Mouse (Mus musculus) testis, adult 2 months (tissue): ENCODE measurements at regions not wholly inside any gene's neighbourhood (a gene's known extent, or its start where the extent isn't known, plus 50 kb on each side); places are given as distances from the start of the nearest gene placed in this dataset.

ENCODE experiments used
- CTCF ChIP-seq: fragments of 200-500 bp; IDR thresholded peaks from 2 replicates; pipeline ENCODE4 v1.5.1; 2012; ENCODE audit warnings: low read depth, mild to moderate bottlenecking, inconsistent platforms, low read length, moderate library complexity; ENCODE audit not compliant: control insufficient read depth, insufficient read depth, insufficient replicate concordance
- POLR2A ChIP-seq: fragments of 200-500 bp; IDR thresholded peaks from 2 replicates; pipeline ENCODE4 v1.6.1; 2012; ENCODE audit warnings: low read depth, mild to moderate bottlenecking, inconsistent platforms, low read length, moderate library complexity; ENCODE audit not compliant: control insufficient read depth

- no peak for TF ChIP-seq CTCF
- no peak for TF ChIP-seq POLR2A
Measured at GRCm38 (mm10) chr14:79836186-79836585, 65.1 kb upstream of the Pcdh8 start.
